8 mouse cellular contexts compared by ENCODE assay signal in the genomic region with DNA sequence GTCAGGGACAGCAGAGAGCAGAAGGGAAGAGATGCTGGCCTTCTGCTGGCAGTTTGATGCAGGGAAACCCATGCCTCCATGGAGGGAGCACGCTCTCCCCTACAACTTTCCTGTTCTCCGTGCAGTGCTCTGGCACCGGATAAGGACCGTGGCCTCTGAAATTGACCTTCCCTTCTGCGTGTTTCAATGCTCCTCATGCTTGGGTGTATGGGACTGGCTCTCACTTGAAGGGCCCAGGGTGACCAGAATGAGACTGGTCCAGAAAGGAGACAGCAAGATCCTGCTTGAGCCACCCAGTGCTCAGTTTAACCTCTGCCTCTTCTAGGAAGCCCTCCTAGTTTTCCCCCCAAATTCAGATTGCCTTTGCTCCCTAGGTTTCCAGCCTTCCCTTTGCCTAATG. TPM values are rescaled to one million over a fixed set of nuclear protein-coding genes. Genes with fewer than 3 reads are reported as not detected.
A peak's percentile ranks its signal among the peaks of the same experiment; 100 is the strongest.
DNase-seq lines count a peak whose midpoint lies in the region; ATAC-seq and TF ChIP-seq lines count a peak whose summit lies in the region.

No protein-coding gene starts in this region.

- no peak for TF ChIP-seq CTCF in layer of hippocampus, adult 2 months (conservative IDR thresholded peaks at IDR 0.05)

- H3K27me3 ChIP-seq in forebrain, embryonic 11.5 days (ENCODE audit: control insufficient read depth, insufficient read depth, low read length) = no peaks in the 10 kb centered on the region
- no peaks in the 10 kb centered on the region for H3K27me3 ChIP-seq in hindbrain, embryonic 13.5 days
- no peaks in the 10 kb centered on the region for H3K27me3 ChIP-seq in midbrain, embryonic 16.5 days (ENCODE audit: control insufficient read depth, insufficient read depth, low read depth, low read length)

- H3K4me2 ChIP-seq in forebrain, embryonic 11.5 days (ENCODE audit: low read depth, low read length, severe bottlenecking) = peak overlapping the region; percentile 31; the same call in 1 of the 2 replicates
- H3K4me2 ChIP-seq in hindbrain, embryonic 13.5 days = peak overlapping the region; percentile 71
- H3K4me2 ChIP-seq in midbrain, embryonic 16.5 days (ENCODE audit: low read length) = peak overlapping the region; percentile 73

- no peak for DNase-seq in layer of hippocampus, adult 2 months (ENCODE audit: low spot score in 2 of 2)
- DNase-seq in layer of hippocampus, adult 9-10 months (ENCODE audit: low spot score) = no peak
- no peak for DNase-seq in forebrain, embryonic 11.5 days (ENCODE audit: low spot score)
- no peak for DNase-seq in gastrocnemius, postnatal 36 days
- DNase-seq in left cerebral cortex, adult 9 months (ENCODE audit: low spot score in 2 of 2) = no peak

- H3K9ac ChIP-seq in forebrain, embryonic 11.5 days (ENCODE audit: low read length) = peak overlapping the region; percentile 16
- peak overlapping the region; percentile 91 for H3K9ac ChIP-seq in hindbrain, embryonic 13.5 days
- H3K9ac ChIP-seq in midbrain, embryonic 16.5 days (ENCODE audit: low read depth, low read length) = peak overlapping the region; percentile 35; the same call in 1 of the 2 replicates

- H3K27ac ChIP-seq in layer of hippocampus, adult 2 months = peak overlapping the region; percentile 79
- peak overlapping the region; percentile 79 for H3K27ac ChIP-seq in forebrain, embryonic 11.5 days (ENCODE audit: low read depth, low read length)
- peak overlapping the region; percentile 99 for H3K27ac ChIP-seq in hindbrain, embryonic 13.5 days
- H3K27ac ChIP-seq in midbrain, embryonic 16.5 days (ENCODE audit: low read length) = peak overlapping the region; percentile 95

- peak; percentile 17; the same call in 1 of the 2 replicates for ATAC-seq in forebrain, embryonic 11.5 days (replicated peaks; ENCODE audit: low FRiP score)
- 0 out of 2 replicates have a peak, but pooled peaks have one; percentile 4 for ATAC-seq in hindbrain, embryonic 13.5 days (ENCODE audit: low FRiP score)
- peak; percentile 11; the same call in 1 of the 2 replicates for ATAC-seq in midbrain, embryonic 16.5 days
- ATAC-seq in activated CD4-positive, CD25-positive, alpha-beta regulatory T cell, adult 4 months = no peak

- WGBS in forebrain, embryonic 11.5 days = 67% methylated on average over 5 of the region's 5 CpGs
- 61% methylated on average over 5 of the region's 5 CpGs for WGBS in hindbrain, embryonic 13.5 days
- 51% methylated on average over 5 of the region's 5 CpGs for WGBS in midbrain, embryonic 16.5 days

- no peak overlapping the region for H3K4me3 ChIP-seq in layer of hippocampus, adult 2 months
- no peak overlapping the region for H3K4me3 ChIP-seq in forebrain, embryonic 11.5 days (ENCODE audit: low read depth, low read length)
- H3K4me3 ChIP-seq in hindbrain, embryonic 13.5 days = peak overlapping the region; percentile 55
- peak overlapping the region; percentile 16 for H3K4me3 ChIP-seq in midbrain, embryonic 16.5 days (ENCODE audit: low read depth, low read length)

- peaks cover 36% of the 10 kb centered on the region for H3K4me1 ChIP-seq in forebrain, embryonic 11.5 days (replicated peaks; ENCODE audit: control insufficient read depth, insufficient read depth, low read length)
- H3K4me1 ChIP-seq in hindbrain, embryonic 13.5 days (replicated peaks) = peaks cover 63% of the 10 kb centered on the region
- peaks cover 49% of the 10 kb centered on the region for H3K4me1 ChIP-seq in midbrain, embryonic 16.5 days (ENCODE audit: control insufficient read depth, insufficient read depth, low read length)

- intact Hi-C loops in gastrocnemius, postnatal 36 days (cut with DNase I) = loop anchor here (1.0 kb wide), 1 partner anchor 51 kb away; no protein-coding TSS in a partner anchor

- peaks cover 17% of the 10 kb centered on the region; the same call in 1 of the 2 replicates for H3K36me3 ChIP-seq in forebrain, embryonic 11.5 days (ENCODE audit: control insufficient read depth, insufficient read depth, low read length)
- peaks cover 44% of the 10 kb centered on the region for H3K36me3 ChIP-seq in hindbrain, embryonic 13.5 days
- peaks cover 22% of the 10 kb centered on the region for H3K36me3 ChIP-seq in midbrain, embryonic 16.5 days (ENCODE audit: control insufficient read depth, insufficient read depth, low read length)

- no peaks in the 10 kb centered on the region for H3K9me3 ChIP-seq in forebrain, embryonic 11.5 days (ENCODE audit: control insufficient read depth, low read length)
- H3K9me3 ChIP-seq in hindbrain, embryonic 13.5 days = no peaks in the 10 kb centered on the region
- H3K9me3 ChIP-seq in midbrain, embryonic 16.5 days (replicated peaks; ENCODE audit: control insufficient read depth, low read length, poor library complexity, severe bottlenecking) = no peaks in the 10 kb centered on the region

RNA-seq across cellular contexts. Expression of a gene that starts 16.3 kb away (rescaled TPM):
- total RNA-seq in layer of hippocampus, adult 2 months (2021) = under 1 TPM; 0.18 to 0.34 TPM
- 2.9 and 3.2 TPM in 2 replicates for polyA plus RNA-seq in forebrain, embryonic 11.5 days (2014; fragmentation: Nextera tagmentation; extraction: Ambion mirVana)
- 1.3 and 1.6 TPM in 2 replicates for polyA plus RNA-seq in hindbrain, embryonic 13.5 days (2015; fragmentation: Nextera tagmentation; extraction: Ambion mirVana)
- 0.56 and 0.64 TPM in 2 replicates for polyA plus RNA-seq in midbrain, embryonic 16.5 days (2015; fragmentation: Nextera tagmentation; extraction: Ambion mirVana)
- polyA plus RNA-seq in activated CD4-positive, CD25-positive, alpha-beta regulatory T cell, adult 4 months (2017; shearing (Covaris generic)) = under 1 TPM; 0.21 to 0.41 TPM
- total RNA-seq in gastrocnemius, postnatal 36 days (2021) = under 1 TPM; 0.20 to 0.52 TPM

RNA-seq across cellular contexts. Expression of a gene that starts 26.6 kb away (rescaled TPM):
- 10 to 100 TPM; 89.7 to 90.5 TPM for total RNA-seq in layer of hippocampus, adult 2 months (2021)
- 177 and 184 TPM in 2 replicates for polyA plus RNA-seq in forebrain, embryonic 11.5 days (2014; fragmentation: Nextera tagmentation; extraction: Ambion mirVana)
- polyA plus RNA-seq in hindbrain, embryonic 13.5 days (2015; fragmentation: Nextera tagmentation; extraction: Ambion mirVana) = 158 and 162 TPM in 2 replicates
- 147 and 153 TPM in 2 replicates for polyA plus RNA-seq in midbrain, embryonic 16.5 days (2015; fragmentation: Nextera tagmentation; extraction: Ambion mirVana)
- 1 to 10 TPM; 1.8 to 2.8 TPM for polyA plus RNA-seq in activated CD4-positive, CD25-positive, alpha-beta regulatory T cell, adult 4 months (2017; shearing (Covaris generic))
- total RNA-seq in gastrocnemius, postnatal 36 days (2021) = 10 to 100 TPM; 20.9 to 25.5 TPM

RNA-seq across cellular contexts. Expression of a gene that starts 53.7 kb away (rescaled TPM):
- 1 to 10 TPM; 1.0 to 2.2 TPM for total RNA-seq in layer of hippocampus, adult 2 months (2021)
- polyA plus RNA-seq in forebrain, embryonic 11.5 days (2014; fragmentation: Nextera tagmentation; extraction: Ambion mirVana) = 0.12 TPM in 1 of 2 replicates, not detected in the other
- 1.7 and 2.3 TPM in 2 replicates for polyA plus RNA-seq in hindbrain, embryonic 13.5 days (2015; fragmentation: Nextera tagmentation; extraction: Ambion mirVana)
- 2.4 and 2.5 TPM in 2 replicates for polyA plus RNA-seq in midbrain, embryonic 16.5 days (2015; fragmentation: Nextera tagmentation; extraction: Ambion mirVana)
- polyA plus RNA-seq in activated CD4-positive, CD25-positive, alpha-beta regulatory T cell, adult 4 months (2017; shearing (Covaris generic)) = not detected
- not detected for total RNA-seq in gastrocnemius, postnatal 36 days (2021)

Comparison
In these comparisons a context has a peak if more than half of its experiments do, and no peak if none do; other contexts are left out.
1. H3K4me3 ChIP-seq: peak in hindbrain, embryonic 13.5 days (single experiment) and midbrain, embryonic 16.5 days (single experiment); none in layer of hippocampus, adult 2 months (single experiment) and forebrain, embryonic 11.5 days (single experiment).
2. H3K9ac ChIP-seq: peak in every context shown above with its lines; median percentile 91 in hindbrain, embryonic 13.5 days; 35 in midbrain, embryonic 16.5 days; 16 in forebrain, embryonic 11.5 days.
3. RNA of a gene that starts 26.6 kb away (polyA plus RNA-seq): 177 to 184 TPM in forebrain, embryonic 11.5 days, 158 to 162 TPM in hindbrain, embryonic 13.5 days and 147 to 153 TPM in midbrain, embryonic 16.5 days; 1.8 to 2.8 TPM in activated CD4-positive, CD25-positive, alpha-beta regulatory T cell, adult 4 months; every median in the first group is over 10 times any median in the second.
4. Peak in every context shown above with its lines, with median percentiles within 50 percentile points of each other: H3K27ac ChIP-seq and H3K4me2 ChIP-seq.